In the genomic region with DNA sequence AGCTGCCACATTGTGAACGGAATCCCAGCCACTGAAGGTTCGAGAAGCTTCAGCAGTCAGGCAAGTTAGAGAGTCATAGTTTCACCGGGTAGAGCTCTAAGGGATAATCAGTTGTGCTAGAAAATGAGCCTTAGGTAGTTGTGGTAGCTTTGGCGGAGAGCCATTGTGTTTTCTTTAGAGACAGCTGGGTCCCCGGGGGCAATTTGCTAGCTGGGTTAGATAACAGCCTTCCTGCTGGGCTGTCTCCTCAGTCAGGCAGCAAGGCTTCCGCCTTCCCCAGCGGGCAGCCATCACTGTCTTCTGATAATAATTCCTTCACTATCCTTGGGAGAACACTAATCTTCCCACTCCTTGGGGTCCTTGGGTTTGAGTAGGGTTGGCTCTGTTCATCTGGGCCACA, we compare ENCODE assay signal across 12 mouse cellular contexts.
DNase-seq lines count a peak whose midpoint lies in the region; ATAC-seq and TF ChIP-seq lines count a peak whose summit lies in the region.
"Had no signal": no experiment of that assay in that cellular context is flagged by ENCODE, and none has a peak within 500 bp of the region (broad histone marks: within the 10 kb centered on the region; RNA-seq: fewer than 3 reads in every experiment).

No protein-coding gene starts in this region.

- WGBS in cerebellum, adult 2 months: 31% methylated on average over 7 of the region's 7 CpGs
- WGBS in heart, postnatal 0 days: 4% methylated on average over 7 of the region's 7 CpGs
- WGBS in midbrain, embryonic 11.5 days: 13% methylated on average over 7 of the region's 7 CpGs
- 17% methylated on average over 7 of the region's 7 CpGs for WGBS in midbrain, embryonic 15.5 days

- H3K27me3 ChIP-seq in cerebellum, adult 2 months (ENCODE audit: control insufficient read depth, insufficient read depth, low read length): no peaks in the 10 kb centered on the region
- H3K27me3 ChIP-seq in heart, postnatal 0 days (ENCODE audit: control insufficient read depth, insufficient read depth, low read length): 0 out of 2 replicates have a peak, but pooled peaks cover 4% of the 10 kb centered on the region
- H3K27me3 ChIP-seq in midbrain, embryonic 11.5 days (ENCODE audit: control insufficient read depth, insufficient read depth, low read length): no peaks in the 10 kb centered on the region
- H3K27me3 ChIP-seq in midbrain, embryonic 15.5 days (replicated peaks): 0 out of 2 replicates have a peak, but pooled peaks cover 3% of the 10 kb centered on the region
- H3K27me3 ChIP-seq: hindbrain, embryonic 15.5 days; lung, embryonic 15.5 days had no signal

- TF ChIP-seq CTCF in cerebellum, adult 2 months (IDR thresholded peaks at IDR 0.05; ENCODE audit: borderline replicate concordance, insufficient read depth, low read depth, low read length): no peak
- TF ChIP-seq CTCF in heart, postnatal 0 days (IDR thresholded peaks at IDR 0.05; ENCODE audit: low read depth): no peak

- no peaks in the 10 kb centered on the region for H3K36me3 ChIP-seq in heart, postnatal 0 days (replicated peaks; ENCODE audit: control insufficient read depth, insufficient read depth, low read length)
- no peaks in the 10 kb centered on the region for H3K36me3 ChIP-seq in midbrain, embryonic 11.5 days (ENCODE audit: control insufficient read depth, insufficient read depth, low read length)
- H3K36me3 ChIP-seq in midbrain, embryonic 15.5 days (replicated peaks): no peaks in the 10 kb centered on the region
- H3K36me3 ChIP-seq: hindbrain, embryonic 15.5 days; lung, embryonic 15.5 days; midbrain, embryonic 10.5 days had no signal

- DNase-seq in cerebellum, adult 2 months: peak; percentile 23 to 27
- DNase-seq in cerebellum, adult 9-10 months: no peak
- no peak for DNase-seq in heart, postnatal 0 days (ENCODE audit: low spot score)
- DNase-seq in heart, postnatal 25 days (ENCODE audit: low spot score): no peak
- DNase-seq in midbrain, embryonic 11.5 days (ENCODE audit: low spot score, missing footprints): peak; percentile 82
- no peak for DNase-seq in urinary bladder, adult 2 months (ENCODE audit: low spot score)
- DNase-seq in layer of hippocampus, adult 8-10 months (ENCODE audit: low spot score in 2 of 2): no peak
- DNase-seq: embryo, embryonic 11 days had no signal

- no peak for ATAC-seq in heart, postnatal 0 days (ENCODE audit: insufficient read depth, low read depth)
- no peak for ATAC-seq in midbrain, embryonic 11.5 days (ENCODE audit: low FRiP score)
- ATAC-seq in midbrain, embryonic 15.5 days (replicated peaks): no peak

- no peaks in the 10 kb centered on the region for H3K9me3 ChIP-seq in heart, postnatal 0 days (replicated peaks; ENCODE audit: control insufficient read depth, low read length)
- no peaks in the 10 kb centered on the region for H3K9me3 ChIP-seq in midbrain, embryonic 11.5 days (ENCODE audit: control insufficient read depth, low read length)
- H3K9me3 ChIP-seq in midbrain, embryonic 15.5 days: no peaks in the 10 kb centered on the region
- H3K9me3 ChIP-seq: hindbrain, embryonic 15.5 days; lung, embryonic 15.5 days; midbrain, embryonic 10.5 days had no signal

- TF ChIP-seq POLR2A in cerebellum, adult 2 months (IDR thresholded peaks at IDR 0.05; ENCODE audit: borderline replicate concordance, insufficient read depth, low read length): no peak

- peak overlapping the region; percentile 26 for H3K4me2 ChIP-seq in heart, postnatal 0 days (ENCODE audit: low read depth, low read length)
- H3K4me2 ChIP-seq in midbrain, embryonic 11.5 days: no peak overlapping the region
- H3K4me2 ChIP-seq in midbrain, embryonic 15.5 days: no peak overlapping the region
- H3K4me2 ChIP-seq: hindbrain, embryonic 15.5 days; lung, embryonic 15.5 days had no signal

- TF ChIP-seq EP300 in heart, postnatal 0 days (IDR thresholded peaks at IDR 0.05; ENCODE audit: low read depth): no peak

- H3K9ac ChIP-seq in heart, postnatal 0 days (replicated peaks; ENCODE audit: low read depth, low read length): no peak overlapping the region
- no peak overlapping the region for H3K9ac ChIP-seq in midbrain, embryonic 11.5 days (ENCODE audit: low read length)
- no peak overlapping the region for H3K9ac ChIP-seq in midbrain, embryonic 15.5 days
- H3K9ac ChIP-seq: hindbrain, embryonic 15.5 days; lung, embryonic 15.5 days had no signal

- H3K27ac ChIP-seq in cerebellum, adult 2 months (ENCODE audit: insufficient read depth, low read length): no peak overlapping the region
- no peak overlapping the region for H3K27ac ChIP-seq in heart, postnatal 0 days (ENCODE audit: low read depth)
- H3K27ac ChIP-seq in midbrain, embryonic 11.5 days (ENCODE audit: low read depth, low read length): no peak overlapping the region
- no peak overlapping the region for H3K27ac ChIP-seq in midbrain, embryonic 15.5 days
- H3K27ac ChIP-seq: hindbrain, embryonic 15.5 days; lung, embryonic 15.5 days; midbrain, embryonic 10.5 days had no signal

- H3K4me1 ChIP-seq in cerebellum, adult 2 months (ENCODE audit: control insufficient read depth, insufficient read depth, low read length): no peaks in the 10 kb centered on the region; the same call in 1 of the 2 replicates
- peaks cover 7% of the 10 kb centered on the region; the same call in 1 of the 2 replicates for H3K4me1 ChIP-seq in heart, postnatal 0 days (ENCODE audit: control insufficient read depth, insufficient read depth)
- peaks cover 2% of the 10 kb centered on the region; the same call in 1 of the 2 replicates for H3K4me1 ChIP-seq in midbrain, embryonic 11.5 days (ENCODE audit: control insufficient read depth, insufficient read depth, low read length)
- peaks cover 5% of the 10 kb centered on the region for H3K4me1 ChIP-seq in midbrain, embryonic 15.5 days
- H3K4me1 ChIP-seq: lung, embryonic 15.5 days had no signal

- intact Hi-C loops in heart, postnatal 25 days (cut with DNase I): no loop called here

- no peak overlapping the region for H3K4me3 ChIP-seq in cerebellum, adult 2 months (replicated peaks; ENCODE audit: insufficient read depth, low read depth, low read length)
- H3K4me3 ChIP-seq in heart, postnatal 0 days (ENCODE audit: low read depth, low read length): no peak overlapping the region
- no peak overlapping the region for H3K4me3 ChIP-seq in midbrain, embryonic 11.5 days (ENCODE audit: low read depth, low read length)
- H3K4me3 ChIP-seq in midbrain, embryonic 15.5 days: no peak overlapping the region
- H3K4me3 ChIP-seq: hindbrain, embryonic 15.5 days; lung, embryonic 15.5 days; midbrain, embryonic 10.5 days had no signal

Comparison
In these comparisons a context has a peak if more than half of its experiments do, and no peak if none do; other contexts are left out.
1. DNase-seq: peak in cerebellum, adult 2 months (2 of 2) and midbrain, embryonic 11.5 days (single experiment); none in cerebellum, adult 9-10 months (single experiment), heart, postnatal 0 days (single experiment), heart, postnatal 25 days (single experiment), urinary bladder, adult 2 months (single experiment) and layer of hippocampus, adult 8-10 months (0 of 2).